Mouse (Mus musculus) midbrain, embryonic 13.5 days (tissue): ENCODE data around the gene Gm43302. TPM values are rescaled to one million over a fixed set of nuclear protein-coding genes. Genes with fewer than 3 reads are reported as not detected.
"Not testable (repeated sequence)": the region's sequence is repeated elsewhere in the genome, so short reads cannot be mapped to it uniquely, and the experiment has no call there.

Experiments
- ATAC-seq: fragments of 200-750 bp; cut with Nextera tagmentation; 2 replicates; pipeline ENCODE4 v1.8.0; 2017; ENCODE audit warnings: mild to moderate bottlenecking, moderate TSS enrichment, moderate library complexity
- H3K27ac ChIP-seq: fragments of 300-500 bp; sonication (generic); 2 replicates; pipeline ENCODE4 v1.5.1; 2015; ENCODE audit warnings: inconsistent platforms, mild to moderate bottlenecking, moderate library complexity
- H3K27me3 ChIP-seq: fragments of 300-500 bp; sonication (generic); 2 replicates; pipeline ENCODE4 v1.6.1; 2015; ENCODE audit warnings: mild to moderate bottlenecking, inconsistent platforms
- H3K36me3 ChIP-seq: fragments of 300-500 bp; sonication (generic); 2 replicates; pipeline ENCODE4 v1.6.1; 2015; ENCODE audit warnings: mild to moderate bottlenecking, inconsistent platforms
- H3K4me1 ChIP-seq: fragments of 300-500 bp; sonication (generic); replicated peaks from 2 replicates; pipeline ENCODE4 v1.6.1; 2015; ENCODE audit warnings: inconsistent platforms
- H3K4me2 ChIP-seq: fragments of 300-500 bp; sonication (generic); replicated peaks from 2 replicates; pipeline ENCODE4 v1.6.1; 2015; ENCODE audit warnings: moderate library complexity, mild to moderate bottlenecking, inconsistent platforms
- H3K4me3 ChIP-seq: fragments of 300-500 bp; sonication (generic); replicated peaks from 2 replicates; pipeline ENCODE4 v1.5.1; 2015; ENCODE audit warnings: mild to moderate bottlenecking, inconsistent platforms
- H3K9ac ChIP-seq: fragments of 300-500 bp; sonication (generic); replicated peaks from 2 replicates; pipeline ENCODE4 v1.6.1; 2015; ENCODE audit warnings: mild to moderate bottlenecking, inconsistent platforms
- H3K9me3 ChIP-seq: fragments of 300-500 bp; sonication (generic); 2 replicates; pipeline ENCODE4 v1.6.1; 2016; ENCODE audit warnings: mild to moderate bottlenecking, inconsistent platforms
- WGBS: fragments of 180-500 bp; shearing (Covaris S2); methylation state at CpG from one replicate; pipeline ENCODE4 v1.1.7; 2015; 5-methylcytosine and 5-hydroxymethylcytosine counted together
- polyA plus RNA-seq: library from polyadenylated mRNA; unstranded; fragments of >200 nt; fragmentation: Nextera tagmentation; extraction: Ambion mirVana; gene quantifications from 2 replicates; pipeline ENCODE4 v1.2.1, GENCODE M21; 2015

Gene Gm43302
- 0.50 TPM in 1 of 2 replicates, not detected in the other for polyA plus RNA-seq

DNA sequence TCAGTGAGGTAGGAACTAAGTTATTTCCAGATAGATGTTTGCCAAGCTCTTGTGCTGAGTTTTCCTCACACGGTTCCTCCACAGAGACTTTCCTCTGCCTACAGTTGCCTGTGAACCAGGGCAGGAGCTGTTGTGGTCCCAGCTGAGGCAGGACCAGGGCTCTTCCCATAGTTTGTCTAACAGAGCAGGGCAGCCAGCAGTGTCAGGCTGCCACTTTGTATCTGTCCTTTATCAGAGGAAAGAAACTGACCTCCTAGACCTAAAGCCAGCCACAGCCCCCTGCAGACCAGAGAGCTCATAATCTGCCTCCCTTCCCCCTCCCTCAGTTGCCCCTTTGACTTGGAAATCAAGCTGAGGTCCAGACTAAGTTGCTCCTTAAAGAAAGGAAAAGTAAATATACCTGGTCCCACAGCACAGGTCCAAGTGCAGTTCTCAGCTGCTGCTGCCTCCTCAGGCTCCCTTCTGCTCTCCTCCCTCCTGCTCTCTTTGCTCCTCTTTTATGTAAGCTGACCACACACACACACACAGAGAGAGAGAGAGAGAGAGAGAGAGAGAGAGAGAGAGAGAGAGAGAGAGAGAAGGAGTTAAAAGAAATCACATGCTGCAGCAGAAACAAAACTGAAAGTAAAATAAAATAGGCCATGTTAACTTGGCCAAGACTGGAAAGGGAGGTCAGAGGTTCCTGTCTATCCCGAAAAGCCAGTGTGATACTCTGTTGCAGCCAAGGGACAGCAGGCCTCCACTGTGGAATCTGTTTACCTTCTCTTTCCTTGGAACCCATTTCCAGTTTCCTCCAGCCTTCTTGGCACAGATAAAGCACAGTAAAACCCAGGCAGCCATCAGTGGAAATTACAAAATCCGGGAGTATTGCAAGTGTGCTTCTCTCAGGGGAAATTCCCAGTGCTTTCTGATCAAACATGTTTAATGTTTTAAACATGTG, at the start of gene Gm43302, which contains the start of gene Gbp6:
Gene Gm43302 (minus strand): TSS at position 470 of the 940 bp plus-strand sequence.
Gene Gbp6 (minus strand): TSS at position 473 of the 940 bp plus-strand sequence.
- WGBS = 59% methylated on average over 3 of the region's 3 CpGs
- not testable (repeated sequence) for H3K27me3 ChIP-seq, H3K9me3 ChIP-seq, H3K4me1 ChIP-seq, H3K27ac ChIP-seq, ATAC-seq, H3K4me3 ChIP-seq, H3K4me2 ChIP-seq, H3K36me3 ChIP-seq, H3K9ac ChIP-seq

- Histone ChIP-seq H3K4me3 (no peak overlapping the region), H3K4me2 (no peak overlapping the region), H3K27me3 (no peaks in the 10 kb centered on the region), H3K36me3 (no peaks in the 10 kb centered on the region), H3K9me3 (no peaks in the 10 kb centered on the region), H3K9ac (no peak overlapping the region), H3K4me1 (no peaks in the 10 kb centered on the region), H3K27ac (no peak overlapping the region)
- no peak for ATAC-seq
- 73% methylated on average over 2 of the region's 2 CpGs for WGBS
These were observed 47.8 kb upstream of the Gm43302 start for GRCm38 (mm10) chr5:105341281-105341680.

DNA sequence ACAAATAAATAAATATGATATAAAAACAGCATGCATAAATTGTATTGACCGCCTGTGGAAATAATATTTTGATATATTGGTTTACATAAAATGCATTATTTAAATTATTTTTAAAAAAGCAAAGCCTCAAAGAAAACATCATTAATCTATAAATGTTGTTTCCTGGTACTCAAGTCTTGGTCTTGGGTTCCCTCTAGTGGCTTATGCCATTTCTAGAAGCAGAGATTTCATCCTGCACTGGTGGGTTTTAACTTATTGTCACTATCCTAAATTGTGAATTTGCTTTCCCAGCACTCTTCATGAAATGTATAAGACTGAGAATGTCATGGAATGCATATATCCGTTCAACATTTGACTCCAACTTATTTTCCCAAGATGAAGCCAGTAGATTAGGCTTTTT, 29.0 kb upstream of the Gm43302 start:
- Histone ChIP-seq H3K36me3 (no peaks in the 10 kb centered on the region), H3K9ac (no peak overlapping the region), H3K4me2 (no peak overlapping the region), H3K27me3 (no peaks in the 10 kb centered on the region), H3K27ac (no peak overlapping the region), H3K9me3 (no peaks in the 10 kb centered on the region), H3K4me3 (no peak overlapping the region), H3K4me1 (no peaks in the 10 kb centered on the region)
- 74% methylated on average over 2 of the region's 2 CpGs for WGBS
- ATAC-seq = no peak

DNA sequence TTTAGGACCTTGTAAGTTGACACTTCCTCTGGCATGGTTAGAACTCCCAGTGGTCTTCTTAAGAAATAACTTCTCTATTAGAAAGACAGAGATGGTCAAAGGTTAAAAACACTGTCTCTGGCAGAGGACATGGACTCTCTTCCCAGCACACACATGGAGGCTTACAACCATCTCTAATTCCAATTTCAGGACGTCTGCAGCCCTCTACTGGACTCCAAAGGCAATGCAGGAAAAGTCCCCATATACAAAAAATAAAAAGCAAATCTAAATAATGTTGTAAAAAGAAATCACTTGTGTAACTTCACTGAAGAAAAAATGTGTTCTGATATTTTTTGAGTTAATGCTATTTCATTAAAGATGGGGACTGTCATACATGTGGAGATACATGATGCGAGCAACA, 17.4 kb upstream of the Gm43302 start:
- Histone ChIP-seq H3K9ac (no peak overlapping the region), H3K27me3 (no peaks in the 10 kb centered on the region), H3K9me3 (peaks cover 3% of the 10 kb centered on the region; the same call in 1 of the 2 replicates), H3K27ac (no peak overlapping the region), H3K4me2 (no peak overlapping the region), H3K36me3 (no peaks in the 10 kb centered on the region), H3K4me1 (no peaks in the 10 kb centered on the region), H3K4me3 (no peak overlapping the region)
- WGBS = 77% methylated on average over 2 of the region's 2 CpGs
- ATAC-seq = no peak

- H3K27ac ChIP-seq, ATAC-seq, H3K4me3 ChIP-seq, H3K9ac ChIP-seq, H3K27me3 ChIP-seq, H3K4me2 ChIP-seq, H3K9me3 ChIP-seq, H3K4me1 ChIP-seq, H3K36me3 ChIP-seq: not testable (repeated sequence)
- 63% methylated on average over 1 of the region's 1 CpGs for WGBS
These were observed 15.7 kb upstream of the Gm43302 start for GRCm38 (mm10) chr5:105309148-105309547.

DNA sequence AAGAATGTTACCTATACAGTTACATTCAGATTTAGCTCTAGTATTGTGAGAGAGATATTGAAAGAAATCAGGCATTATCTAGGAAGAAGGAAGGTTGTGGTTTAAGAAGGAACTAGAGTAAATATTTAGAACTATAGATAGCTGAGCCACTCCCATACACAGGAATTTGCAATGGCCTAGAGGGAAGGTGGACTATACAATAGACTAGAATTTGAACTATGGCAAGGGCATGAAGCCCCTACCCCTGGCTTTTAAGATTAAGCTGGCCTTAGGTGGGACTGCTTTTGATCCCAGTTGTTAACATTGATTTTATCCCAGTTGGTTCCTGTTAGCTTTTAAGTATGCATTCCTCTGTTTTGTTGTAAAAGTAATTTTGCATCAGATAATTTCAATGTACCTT, 13.5 kb upstream of the Gm43302 start:
- H3K9me3 ChIP-seq, H3K4me3 ChIP-seq, H3K27ac ChIP-seq, H3K36me3 ChIP-seq, H3K27me3 ChIP-seq, H3K4me2 ChIP-seq, ATAC-seq, H3K4me1 ChIP-seq, H3K9ac ChIP-seq: not testable (repeated sequence)

- H3K27me3 ChIP-seq = no peaks in the 10 kb centered on the region
- no peak for ATAC-seq
- no peak overlapping the region for H3K9ac ChIP-seq
- H3K4me3 ChIP-seq = no peak overlapping the region
- H3K4me2 ChIP-seq = no peak overlapping the region
- no peaks in the 10 kb centered on the region for H3K36me3 ChIP-seq
- 91% methylated on average over 1 of the region's 1 CpGs for WGBS
- H3K4me1 ChIP-seq = no peaks in the 10 kb centered on the region
- H3K27ac ChIP-seq = no peak overlapping the region
- peaks cover 3% of the 10 kb centered on the region; the same call in 1 of the 2 replicates for H3K9me3 ChIP-seq
These were observed 12.7 kb upstream of the Gm43302 start for GRCm38 (mm10) chr5:105306159-105306581.

DNA sequence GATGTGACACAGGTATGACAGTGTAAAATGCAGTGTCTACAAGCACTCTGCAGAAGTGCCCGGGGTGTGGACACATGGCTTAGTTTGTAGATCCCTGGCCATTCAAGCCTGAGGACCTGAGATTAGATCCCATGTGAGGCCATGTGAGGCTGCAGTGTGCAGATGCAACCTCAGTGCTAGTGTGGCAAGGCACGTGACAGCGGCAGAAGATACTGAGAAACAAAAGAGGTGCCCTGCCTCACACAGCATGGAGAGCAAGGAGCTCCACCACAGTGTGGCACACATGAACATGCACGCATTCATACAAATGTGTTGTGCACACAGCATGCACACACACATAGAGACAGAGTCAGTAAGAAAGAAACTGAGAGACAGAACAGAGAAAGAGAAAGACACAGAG, 12.2 kb upstream of the Gm43302 start:
- H3K36me3 ChIP-seq, H3K4me3 ChIP-seq, H3K9me3 ChIP-seq, H3K4me2 ChIP-seq, H3K27ac ChIP-seq, ATAC-seq, H3K27me3 ChIP-seq, H3K9ac ChIP-seq, H3K4me1 ChIP-seq: not testable (repeated sequence)
- 91% methylated on average over 4 of the region's 4 CpGs for WGBS

GRCm38 (mm10) chr5:105301963-105302362, 8.5 kb upstream of the Gm43302 start:
- Histone ChIP-seq H3K36me3 (no peaks in the 10 kb centered on the region), H3K4me1 (no peaks in the 10 kb centered on the region)
- WGBS = 82% methylated on average over 4 of the region's 4 CpGs

DNA sequence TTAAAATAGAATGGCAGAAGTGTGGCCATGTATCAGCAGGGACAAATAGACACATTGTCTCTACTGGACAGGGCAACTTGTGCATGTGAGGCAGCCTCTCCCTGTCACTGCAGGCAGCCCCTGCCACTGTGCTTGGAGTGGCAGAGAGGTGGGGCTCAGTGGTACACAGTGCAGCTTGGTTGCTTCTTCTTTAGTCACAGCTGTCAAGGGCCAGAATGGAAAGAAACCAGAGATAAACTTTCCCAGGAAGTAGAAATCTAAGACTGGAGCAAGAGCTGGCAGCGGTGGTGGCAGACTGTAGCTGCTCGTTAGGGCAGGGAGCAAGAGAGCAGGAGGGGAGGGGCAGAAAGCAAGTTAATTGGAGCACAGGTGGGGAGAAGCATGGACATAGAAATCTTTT, 8.0 kb upstream of the Gm43302 start:
- Histone ChIP-seq H3K4me1 (no peaks in the 10 kb centered on the region), H3K36me3 (no peaks in the 10 kb centered on the region), H3K9me3 (no peaks in the 10 kb centered on the region), H3K27ac (no peak overlapping the region), H3K27me3 (no peaks in the 10 kb centered on the region), H3K4me2 (no peak overlapping the region), H3K4me3 (no peak overlapping the region), H3K9ac (no peak overlapping the region)
- no peak for ATAC-seq
- WGBS = 46% methylated on average over 2 of the region's 2 CpGs

More at GRCm38 (mm10) chr5:105301963-105302362, 8.5 kb upstream of the Gm43302 start:
- Histone ChIP-seq H3K27ac (no peak overlapping the region), H3K4me2 (no peak overlapping the region), H3K9me3 (no peaks in the 10 kb centered on the region), H3K9ac (no peak overlapping the region), H3K4me3 (no peak overlapping the region), H3K27me3 (no peaks in the 10 kb centered on the region)
- no peak for ATAC-seq

- WGBS = 66% methylated on average over 3 of the region's 3 CpGs
- Histone ChIP-seq H3K4me2 (no peak overlapping the region), H3K27ac (no peak overlapping the region), H3K36me3 (no peaks in the 10 kb centered on the region), H3K27me3 (no peaks in the 10 kb centered on the region), H3K9me3 (no peaks in the 10 kb centered on the region), H3K4me3 (no peak overlapping the region), H3K9ac (no peak overlapping the region), H3K4me1 (0 out of 2 replicates have a peak, but pooled peaks cover 3% of the 10 kb centered on the region)
- ATAC-seq = peak; percentile 40; the same call in 1 of the 2 replicates
These were observed 2.3 kb upstream of the Gm43302 start for GRCm38 (mm10) chr5:105295746-105296145.

- ATAC-seq = no peak
- Histone ChIP-seq H3K27ac (no peak overlapping the region), H3K9me3 (no peaks in the 10 kb centered on the region), H3K4me2 (no peak overlapping the region), H3K36me3 (no peaks in the 10 kb centered on the region), H3K4me3 (no peak overlapping the region), H3K27me3 (no peaks in the 10 kb centered on the region), H3K9ac (no peak overlapping the region), H3K4me1 (0 out of 2 replicates have a peak, but pooled peaks cover 3% of the 10 kb centered on the region)
- 77% methylated on average over 1 of the region's 1 CpGs for WGBS
These were observed 1.0 kb downstream of the Gm43302 start for GRCm38 (mm10) chr5:105292492-105292891.
